Mouse (Mus musculus) small intestine, adult 10 weeks (tissue): Measurements from ENCODE around the gene Ankrd6. TPM values are rescaled to one million over a fixed set of nuclear protein-coding genes. Genes with fewer than 3 reads are reported as not detected.

Source experiments
- polyA plus RNA-seq: library from polyadenylated mRNA; stranded (reverse); fragments of 350-450 nt; fragmentation: Illumina TruSeq; extraction: RNeasy Lipid Tissue Mini Kit (QIAGEN cat#74804); gene quantifications from one replicate; pipeline ENCODE4 v1.2.3, GENCODE M21; 2014; ENCODE audit warnings: low replicate concordance

Gene Ankrd6
- 1.9 TPM for polyA plus RNA-seq

GRCm38 (mm10) chr4:32950356-32951034 is at the start of gene Ankrd6:
Gene Ankrd6, minus strand, starts transcription at chr4:32950841.

GRCm38 (mm10) chr4:32982716-32983175 is 32.1 kb upstream of the Ankrd6 start, which contains the start of gene Rragd:
Gene Rragd, plus strand, starts transcription at chr4:32983037.

GRCm38 (mm10) chr4:32799966-32800576 is 150.6 kb downstream of the Ankrd6 start, which contains the start of gene Lyrm2:
Gene Lyrm2, plus strand, starts transcription at chr4:32800253.

Other genes starting within 250 kb of the Ankrd6 start
- gene Lyrm2, start 150.6 kb downstream of the Ankrd6 start, polyA plus RNA-seq: 59.6 TPM
- 125 TPM for gene Rragd, start 32.2 kb upstream of the Ankrd6 start, polyA plus RNA-seq
- 95.2 TPM for gene Ube2j1, start 80.6 kb upstream of the Ankrd6 start, polyA plus RNA-seq
- 0.30 TPM for gene Gabrr2, start 112.2 kb upstream of the Ankrd6 start, polyA plus RNA-seq
- gene Gabrr1, start 181.7 kb upstream of the Ankrd6 start, polyA plus RNA-seq: not detected
- gene Pm20d2, start 238.9 kb upstream of the Ankrd6 start, polyA plus RNA-seq: 0.48 TPM